Mouse (Mus musculus) liver, postnatal 0 days (tissue): Measurements from ENCODE around the gene Tacr1.

Experiments
- CTCF ChIP-seq: sonication (generic); IDR thresholded peaks from 2 replicates; pipeline ENCODE4 v1.5.1; 2016; ENCODE audit warnings: antibody characterized with exemption, low read depth
- EP300 ChIP-seq: IDR thresholded peaks from 2 replicates; pipeline ENCODE4 v1.6.1; 2016; ENCODE audit warnings: antibody characterized with exemption, low read depth, mild to moderate bottlenecking

GRCm38 (mm10) chr6:82519626-82520025 lies 117.5 kb downstream of the Tacr1 start:
- no peak for TF ChIP-seq CTCF
- TF ChIP-seq EP300: no peak
